ENCODE assay signal across 31 mouse cellular contexts in the genomic region with DNA sequence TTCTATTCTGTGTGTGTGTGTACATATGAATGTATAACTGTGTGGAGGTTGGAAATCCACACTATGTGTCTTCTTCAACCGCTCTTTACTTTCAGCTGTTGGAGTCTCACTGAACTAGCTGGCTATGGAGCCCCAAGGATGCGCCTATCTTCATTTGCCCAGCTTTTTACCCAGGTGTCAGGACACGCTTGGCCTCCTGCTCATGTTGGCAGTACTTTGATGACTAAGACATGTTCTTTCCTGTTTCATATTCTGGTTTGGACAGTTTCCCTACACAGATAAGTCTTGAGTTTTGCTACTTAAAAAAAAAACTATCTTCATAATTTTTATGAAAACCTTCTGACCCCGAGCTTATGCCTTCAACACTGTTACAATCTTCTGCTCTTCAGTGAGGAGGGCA. TPM values are rescaled to one million over a fixed set of nuclear protein-coding genes. Genes with fewer than 3 reads are reported as not detected.
"Had no signal": no experiment of that assay in that cellular context is flagged by ENCODE, and none has a peak within 500 bp of the region (broad histone marks: within the 10 kb centered on the region; RNA-seq: fewer than 3 reads in every experiment).

No protein-coding gene starts in this region.

- H3K9me3 ChIP-seq: heart, embryonic 10.5 days; intestine, embryonic 15.5 days; limb, embryonic 10.5 days had no signal

- H3K4me2 ChIP-seq: heart, embryonic 12.5 days; hindbrain, embryonic 12.5 days; hindbrain, embryonic 14.5 days; intestine, embryonic 15.5 days; kidney, embryonic 15.5 days; limb, embryonic 12.5 days; liver, embryonic 11.5 days had no signal

- H3K4me3 ChIP-seq: heart, embryonic 10.5 days; heart, embryonic 12.5 days; hindbrain, embryonic 10.5 days; hindbrain, embryonic 12.5 days; intestine, embryonic 15.5 days; kidney, embryonic 15.5 days; left cerebral cortex, adult 2 months; limb, embryonic 10.5 days; limb, embryonic 12.5 days had no signal

- H3K36me3 ChIP-seq: heart, embryonic 10.5 days; heart, embryonic 12.5 days; hindbrain, embryonic 10.5 days; hindbrain, embryonic 12.5 days; intestine, embryonic 15.5 days; kidney, embryonic 15.5 days; limb, embryonic 10.5 days; limb, embryonic 12.5 days had no signal

- H3K27me3 ChIP-seq: heart, embryonic 12.5 days; hindbrain, embryonic 12.5 days; intestine, embryonic 15.5 days; kidney, embryonic 15.5 days; limb, embryonic 12.5 days had no signal

- H3K27ac ChIP-seq: heart, embryonic 10.5 days; hindbrain, embryonic 10.5 days; hindbrain, embryonic 12.5 days; hindbrain, embryonic 14.5 days; intestine, embryonic 15.5 days; kidney, embryonic 15.5 days; kidney, postnatal 0 days; left cerebral cortex, adult 2 months; limb, embryonic 10.5 days; limb, embryonic 12.5 days had no signal

- H3K9ac ChIP-seq: heart, embryonic 12.5 days; hindbrain, embryonic 12.5 days; hindbrain, embryonic 14.5 days; intestine, embryonic 15.5 days; kidney, embryonic 15.5 days; limb, embryonic 12.5 days had no signal

- ATAC-seq: hindbrain, embryonic 16.5 days; inflammation-experienced regulatory T-cells, adult 6 months; intestine, embryonic 15.5 days; intestine, postnatal 0 days had no signal

- DNase-seq: gastrocnemius, postnatal 10 days; gastrocnemius, postnatal 25 days; heart, adult 18-20 months; heart, postnatal 10 days; heart, postnatal 4 days; kidney, adult 18-20 months; kidney, adult 8-10 months; kidney, postnatal 14 days; kidney, postnatal 36 days; layer of hippocampus, adult 9-11 months; layer of hippocampus, postnatal 36 days; liver had no signal

RNA-seq across cellular contexts. Expression of a gene that starts 36.8 kb away (rescaled TPM):
- polyA plus RNA-seq: heart, embryonic 10.5 days; heart, embryonic 12.5 days; heart, embryonic 14.5 days; heart, embryonic 16.5 days; hindbrain, embryonic 10.5 days; hindbrain, embryonic 12.5 days; hindbrain, embryonic 16.5 days; inflammation-experienced regulatory T-cells, adult 6 months; kidney, postnatal 0 days; large intestine, adult 2 months; limb, embryonic 10.5 days; limb, embryonic 12.5 days; limb, embryonic 14.5 days had no signal
